Mouse (Mus musculus) NIH3T3 (cell line): ENCODE results near the gene 2210010C04Rik.
"Not testable (repeated sequence)": the region's sequence is repeated elsewhere in the genome, so short reads cannot be mapped to it uniquely, and the experiment has no call there.

Source experiments
- DNase-seq: peaks from one replicate; pipeline ENCODE4 v3.0.0-alpha.2; 2012; ENCODE audit warnings: low read depth

2210010C04Rik gene

GRCm38 (mm10) chr6:41018629-41019028 lies 16.7 kb downstream of the 2210010C04Rik start:
- no peak for DNase-seq

- no peak for DNase-seq
Observed at GRCm38 (mm10) chr6:41015065-41015464, 20.2 kb downstream of the 2210010C04Rik start.

- not testable (repeated sequence) for DNase-seq
Observed at GRCm38 (mm10) chr6:40999379-40999778, 35.9 kb downstream of the 2210010C04Rik start, which contains the start of gene Gm2663. TSS of gene Gm2663 (minus strand) at chr6:40999479.
